Mouse (Mus musculus): ENCODE data around the gene Spin4. TPM values are rescaled to one million over a fixed set of nuclear protein-coding genes. Genes with fewer than 3 reads are reported as not detected.

The Spin4 gene
- total RNA-seq (2021) = 1 to 10 TPM in 1 of 2 experiments, under 1 TPM in 1; 0.92 to 1.2 TPM

- intact Hi-C loops (cut with DNase I) = no loop called here
- DNase-seq (ENCODE audit: extremely low spot score in 1 of 2, low spot score in 2 of 2) = peak; percentile 45 to 83
These were observed at the start of gene Spin4 for GRCm38 (mm10) chrX:95026361-95026892. Gene Spin4 (minus strand): TSS chrX:95026682.

- no peak for DNase-seq (ENCODE audit: extremely low spot score in 1 of 2, low spot score in 2 of 2)
- intact Hi-C loops (cut with DNase I) = no loop called here
These were observed 1.4 kb upstream of the Spin4 start for GRCm38 (mm10) chrX:95027907-95028306.

GRCm38 (mm10) chrX:95025779-95026360 is 612 bp downstream of the Spin4 start:
- DNase-seq (ENCODE audit: extremely low spot score in 1 of 2, low spot score in 2 of 2) = no peak
- intact Hi-C loops (cut with DNase I) = no loop called here

GRCm38 (mm10) chrX:95012033-95012432 is 14.4 kb downstream of the Spin4 start:
- DNase-seq (ENCODE audit: extremely low spot score in 1 of 2, low spot score in 2 of 2) = no peak
- intact Hi-C loops (cut with DNase I) = no loop called here

- intact Hi-C loops (cut with DNase I) = no loop called here
- no peak for DNase-seq (ENCODE audit: extremely low spot score in 1 of 2, low spot score in 2 of 2)
These were observed 27.6 kb downstream of the Spin4 start for GRCm38 (mm10) chrX:94998845-94999244.

GRCm38 (mm10) chrX:94994113-94994512 is 32.4 kb downstream of the Spin4 start:
- no peak for DNase-seq (ENCODE audit: extremely low spot score in 1 of 2, low spot score in 2 of 2)
- intact Hi-C loops (cut with DNase I) = loop anchor here (5.0 kb wide), 1 partner anchor 127 kb away; no protein-coding TSS in a partner anchor

- DNase-seq (ENCODE audit: extremely low spot score in 1 of 2, low spot score in 2 of 2) = no peak
- intact Hi-C loops (cut with DNase I) = loop anchor here (5.0 kb wide), 1 partner anchor 124 kb away; no protein-coding TSS in a partner anchor
These were observed 35.6 kb downstream of the Spin4 start for GRCm38 (mm10) chrX:94990903-94991302.

- peak in 1 of 2 experiments; percentile 50 for DNase-seq (ENCODE audit: extremely low spot score in 1 of 2, low spot score in 2 of 2)
- intact Hi-C loops (cut with DNase I) = loop anchor here (5.0 kb wide), 1 partner anchor 123 kb away; no protein-coding TSS in a partner anchor
These were observed 36.2 kb downstream of the Spin4 start for GRCm38 (mm10) chrX:94990080-94990825.

Other genes starting within 250 kb of the Spin4 start
- 100 to 1,000 TPM; 170 to 176 TPM for gene Arhgef9, start 170.2 kb upstream of the Spin4 start, total RNA-seq (2021)